Mouse (Mus musculus) embryo, embryonic 10.5 days (tissue): ENCODE results near the gene Pcx.

Source experiments
- DNase-seq: peaks from one replicate; pipeline ENCODE4 v3.0.0-alpha.2; 2015; ENCODE audit warnings: low spot score

Pcx gene

DNA sequence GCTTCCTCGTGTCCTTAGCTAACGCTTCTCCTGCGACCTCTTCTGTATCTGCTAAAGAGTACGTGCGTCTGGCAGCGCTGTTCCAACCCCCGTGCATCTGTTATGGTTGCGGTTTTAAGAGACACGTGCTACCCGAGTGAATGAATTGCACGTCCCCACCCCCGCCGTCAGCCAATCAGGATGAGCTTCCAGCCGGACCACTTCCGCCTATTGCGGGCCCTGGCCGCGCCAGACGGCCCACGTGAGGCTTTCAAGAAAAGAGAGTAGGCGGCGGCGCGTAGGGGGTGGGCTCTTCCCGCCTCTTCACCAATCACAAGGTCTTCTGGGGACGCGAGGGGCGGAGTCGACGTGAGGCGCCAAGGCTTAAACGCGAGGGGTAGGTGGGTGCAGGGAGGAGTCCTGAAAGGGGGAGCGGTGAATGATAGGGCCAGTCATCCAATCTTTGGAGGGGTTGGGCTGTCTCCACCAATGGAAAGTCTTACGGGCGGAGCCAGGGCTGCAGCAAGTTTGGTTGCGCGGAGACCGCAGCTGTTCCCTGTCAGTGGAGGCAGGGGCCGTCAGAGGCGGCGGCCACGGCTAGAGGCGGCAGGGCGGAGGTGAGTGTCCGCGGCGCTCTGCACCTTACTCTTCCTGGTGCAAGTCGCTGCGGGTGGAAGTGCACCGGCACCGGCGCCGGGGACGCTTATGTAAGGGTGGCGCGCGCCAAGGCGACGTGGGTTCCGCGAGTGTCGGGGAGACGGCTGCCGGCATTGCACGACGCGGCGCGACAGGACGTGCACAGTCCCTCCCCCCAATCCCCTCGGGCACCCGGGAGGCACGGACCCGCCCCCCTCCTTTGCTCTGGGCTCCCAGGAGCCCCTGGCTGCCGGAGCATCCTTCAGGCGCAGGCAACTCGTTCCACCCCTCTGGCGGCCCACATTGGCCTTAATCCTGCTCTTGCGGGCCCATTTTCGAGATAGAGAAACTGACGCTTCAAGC lies at the start of gene Pcx:
Gene Pcx, plus strand, starts transcription at position 487 of the 978 bp plus-strand sequence.
- DNase-seq = peak; percentile 100

GRCm38 (mm10) chr19:4461981-4462380 lies 48.3 kb upstream of the Pcx start:
- no peak for DNase-seq

DNA sequence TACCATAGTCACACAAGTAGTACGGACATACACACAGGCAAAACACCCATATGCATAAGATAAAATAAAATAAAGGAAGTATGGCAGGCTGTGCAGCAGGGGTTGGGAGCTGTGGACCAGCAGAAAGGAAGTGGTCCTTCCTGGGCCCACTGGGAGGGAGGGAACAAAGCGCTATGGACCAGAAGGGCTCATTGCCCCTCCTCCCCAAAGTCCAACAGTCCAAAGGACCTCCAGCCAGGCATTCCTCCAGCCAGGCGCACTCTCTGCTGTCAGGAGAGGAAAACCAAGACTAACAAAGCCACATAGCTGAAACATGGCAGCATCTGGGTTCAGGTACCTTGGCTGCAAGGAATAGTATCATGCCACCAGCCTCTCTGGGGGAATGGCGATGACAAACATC lies 45.6 kb upstream of the Pcx start:
- no peak for DNase-seq

DNA sequence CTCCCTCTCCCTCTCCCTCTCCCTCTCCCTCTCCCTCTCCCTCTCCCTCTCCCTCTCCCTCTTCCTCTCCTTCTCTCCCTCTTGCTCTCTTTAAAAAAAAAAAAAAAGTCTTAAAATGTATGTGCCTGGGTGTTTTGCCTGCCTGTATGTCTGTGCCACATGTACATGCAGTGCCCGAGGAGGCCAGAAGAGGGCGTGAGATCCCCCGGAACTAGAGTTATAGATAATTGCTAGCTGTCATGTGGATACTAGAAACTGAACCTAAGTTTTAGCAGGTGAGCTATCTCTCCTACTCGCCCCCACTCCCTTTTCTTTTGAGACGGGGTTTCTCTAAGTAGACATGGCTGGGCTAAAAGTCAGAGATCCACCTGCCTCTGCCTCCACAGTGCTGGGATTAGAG lies 41.9 kb upstream of the Pcx start:
- no peak for DNase-seq

DNA sequence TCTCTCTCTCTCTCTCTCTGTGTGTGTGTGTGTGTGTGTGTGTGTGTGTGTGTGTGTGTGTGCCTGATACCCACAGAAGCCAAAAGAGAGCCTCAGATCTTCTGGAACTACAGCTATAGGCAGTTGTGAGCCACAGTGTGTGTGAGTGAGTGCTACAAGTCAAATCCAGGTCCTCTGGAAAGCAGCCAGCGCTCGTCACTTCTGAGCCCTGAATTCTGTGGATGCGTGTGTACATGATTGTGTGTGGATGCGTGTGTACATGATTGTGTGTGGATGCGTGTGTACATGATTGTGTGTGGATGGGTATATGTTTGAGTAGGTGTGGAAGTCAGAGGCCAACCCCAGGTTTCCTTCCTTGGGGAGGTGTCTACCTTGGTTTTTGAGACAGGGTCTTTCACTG lies 36.7 kb upstream of the Pcx start:
- DNase-seq = no peak

DNA sequence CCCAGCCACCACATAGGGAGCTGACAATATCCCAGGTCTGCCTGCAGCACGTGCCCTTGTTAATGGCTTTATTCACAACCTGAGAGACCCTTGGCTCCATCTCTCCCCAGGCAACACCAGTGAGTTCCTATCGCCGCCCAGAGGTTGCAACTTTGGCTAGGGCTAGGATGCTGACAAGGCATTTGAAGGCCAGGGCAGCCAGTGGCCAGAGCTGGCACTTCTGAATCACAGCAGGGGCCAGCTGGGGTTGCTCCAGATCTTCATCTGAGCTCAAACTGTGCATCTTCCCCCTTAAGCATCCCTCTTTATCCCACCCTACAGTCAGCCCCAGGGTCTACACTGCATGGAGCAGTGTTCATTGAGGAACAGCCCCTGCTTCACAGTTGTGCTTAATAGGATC lies 35.5 kb upstream of the Pcx start:
- DNase-seq = no peak

- no peak for DNase-seq
Observed at GRCm38 (mm10) chr19:4475224-4475925, 34.9 kb upstream of the Pcx start.

DNA sequence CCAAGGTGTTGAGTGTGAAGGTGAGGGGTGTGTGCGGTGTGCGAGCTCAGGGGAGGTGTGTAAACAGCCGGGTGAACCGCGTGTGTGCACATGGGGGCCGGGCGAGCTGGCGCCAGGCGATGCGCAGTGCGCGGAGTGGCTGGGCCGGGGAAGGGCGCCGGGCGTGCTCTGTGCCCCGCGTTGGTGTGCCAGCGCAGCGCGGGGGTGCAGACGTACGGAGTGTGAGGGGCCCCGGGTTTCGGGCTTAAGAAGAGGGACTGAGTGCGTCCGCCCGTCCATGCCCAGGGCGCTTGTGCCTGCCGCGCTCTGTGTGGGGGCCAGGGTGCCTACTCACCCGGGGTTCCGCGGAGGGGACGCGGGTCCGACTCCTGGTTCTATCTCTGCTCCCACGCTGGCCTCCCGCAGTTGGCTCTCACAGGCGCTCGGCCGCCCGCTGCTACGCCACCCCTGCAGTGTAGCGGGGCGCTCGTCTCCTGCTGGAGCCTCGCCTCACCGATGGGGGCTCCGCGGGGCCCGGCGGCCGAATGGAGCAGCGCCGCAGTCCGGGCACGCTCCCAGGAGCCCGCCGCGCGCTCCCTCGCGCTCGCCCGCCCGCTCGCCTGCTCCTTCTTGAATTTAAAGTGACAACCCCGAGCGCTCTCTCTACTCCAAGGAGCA lies 33.5 kb upstream of the Pcx start:
- peak; percentile 49 for DNase-seq

DNA sequence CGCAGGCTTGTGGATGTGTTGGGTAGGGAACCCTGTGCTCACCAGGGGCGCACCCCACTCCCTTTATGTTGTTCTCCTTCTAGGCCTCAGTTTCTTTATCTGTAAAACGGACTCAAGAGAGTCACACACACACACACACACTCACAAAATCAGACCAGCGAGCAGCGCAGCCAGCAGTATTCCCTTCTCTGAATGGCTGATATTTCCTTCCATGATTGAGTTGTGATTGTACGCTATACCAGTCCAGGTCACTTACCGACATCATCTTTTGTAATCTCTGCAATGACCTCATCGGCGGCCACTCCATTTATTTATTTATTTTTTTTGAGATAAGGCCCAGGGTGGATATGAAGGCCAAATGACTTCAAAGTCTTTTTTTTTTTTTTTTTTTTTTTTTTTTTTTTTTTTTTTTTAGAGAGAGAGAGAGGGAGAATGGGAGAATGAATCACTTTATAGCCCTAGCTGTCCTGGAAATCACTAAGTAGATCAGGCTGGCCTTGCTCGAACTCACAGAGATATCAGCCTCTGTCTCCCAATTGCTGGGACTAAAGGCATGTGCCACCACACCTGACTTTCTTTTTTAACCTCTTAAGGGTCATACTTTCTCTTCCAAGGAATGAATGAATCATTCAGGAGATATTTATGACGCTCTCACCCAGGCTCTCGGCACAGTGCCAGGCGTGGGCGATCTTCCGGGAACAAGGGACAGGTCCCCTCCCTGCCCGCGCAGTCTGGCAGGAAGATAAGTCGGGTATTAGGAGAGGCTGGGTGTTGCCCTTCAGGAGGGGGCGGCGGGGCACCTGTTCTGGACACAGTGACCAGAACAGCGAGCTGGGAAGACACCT lies 32.7 kb upstream of the Pcx start, which contains the start of gene Syt12:
Gene Syt12, minus strand, starts transcription at position 103 of the 845 bp plus-strand sequence.
- no peak for DNase-seq

- peak; percentile 49 for DNase-seq
Observed at GRCm38 (mm10) chr19:4478190-4478516, 32.1 kb upstream of the Pcx start.

DNA sequence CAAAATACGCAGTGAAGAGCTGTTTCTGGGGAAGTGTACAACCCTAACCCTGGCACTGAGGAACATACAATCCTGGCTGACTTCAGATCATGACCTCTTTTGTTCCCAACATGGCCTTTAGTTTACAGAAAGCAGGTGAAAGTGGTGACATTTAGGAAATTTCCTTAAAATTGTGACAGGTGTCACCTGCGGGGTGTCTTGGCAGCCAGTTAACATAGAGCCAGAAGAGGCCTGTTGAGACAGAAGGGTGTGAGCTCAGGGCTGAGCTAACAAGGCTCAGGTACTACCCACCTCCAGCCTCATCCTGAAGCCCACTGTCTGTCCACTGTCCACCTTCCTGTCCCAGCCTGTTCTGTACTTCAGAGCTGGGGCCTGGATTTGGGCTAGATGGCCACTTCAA lies 30.2 kb upstream of the Pcx start:
- DNase-seq = no peak

GRCm38 (mm10) chr19:4481326-4481725 lies 28.9 kb upstream of the Pcx start:
- no peak for DNase-seq

- DNase-seq = no peak
Observed at GRCm38 (mm10) chr19:4482111-4482859, 28.0 kb upstream of the Pcx start.

DNA sequence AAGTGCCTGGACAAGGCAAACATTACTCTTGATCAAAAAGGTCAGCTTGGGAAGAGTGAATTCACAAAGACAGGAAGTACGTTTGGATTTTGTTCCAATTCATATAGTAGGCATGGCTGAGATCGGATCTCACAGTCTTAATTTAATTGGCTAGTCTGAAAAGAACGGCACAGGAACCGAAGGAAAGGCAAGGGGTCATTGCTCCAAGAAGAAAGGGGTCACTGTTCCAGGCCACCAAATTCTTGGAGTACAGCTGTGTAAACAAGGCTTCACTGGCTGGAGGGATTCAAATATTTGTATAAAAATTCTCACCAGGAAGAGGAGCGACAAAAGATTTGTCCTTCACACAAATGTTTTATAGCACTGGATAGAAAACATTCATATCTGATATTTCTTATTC lies 25.3 kb upstream of the Pcx start:
- peak; percentile 67 for DNase-seq

DNA sequence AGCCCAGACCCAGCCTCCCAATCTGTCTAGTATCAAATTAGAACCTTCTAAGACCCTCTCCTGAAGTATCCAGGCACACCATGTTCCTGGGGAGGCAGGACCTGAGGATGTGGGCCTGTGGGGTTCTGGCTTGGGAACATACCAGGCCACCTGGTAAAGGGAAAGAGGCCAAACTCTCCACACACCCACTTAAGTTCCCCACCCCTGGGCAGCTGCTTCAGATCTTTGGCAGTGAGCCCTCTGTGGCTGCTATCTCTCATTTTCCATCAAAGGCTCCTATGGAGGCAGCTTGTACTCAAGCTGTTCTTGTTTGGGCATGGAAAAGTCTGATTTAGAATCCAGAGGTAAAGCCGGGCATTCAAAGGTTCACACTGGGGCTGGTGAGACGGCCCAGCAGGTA lies 22.4 kb upstream of the Pcx start:
- no peak for DNase-seq

- no peak for DNase-seq
Observed at GRCm38 (mm10) chr19:4491080-4491695, 19.1 kb upstream of the Pcx start.

GRCm38 (mm10) chr19:4492526-4493296 lies 17.6 kb upstream of the Pcx start:
- no peak for DNase-seq

GRCm38 (mm10) chr19:4494707-4495106 lies 15.6 kb upstream of the Pcx start:
- DNase-seq = no peak

DNA sequence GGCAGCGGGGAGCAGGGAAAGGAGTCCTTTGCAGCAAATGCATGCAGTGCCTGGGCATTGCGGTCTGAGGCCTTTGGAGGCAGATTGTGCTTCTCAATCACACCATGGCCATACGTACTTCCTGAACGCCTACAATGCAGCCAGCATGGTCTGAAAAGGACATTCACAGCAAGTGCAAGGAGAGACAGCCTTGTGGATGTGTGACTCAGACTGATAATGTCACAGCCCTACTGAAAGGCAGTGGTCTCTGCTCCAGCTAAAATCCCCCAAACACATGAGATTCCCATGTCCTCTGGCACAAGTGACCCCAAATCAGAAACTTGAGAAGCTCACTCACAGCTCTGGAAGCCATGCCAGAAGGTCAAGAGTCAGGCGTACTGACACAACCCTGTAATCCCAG lies 14.5 kb upstream of the Pcx start:
- no peak for DNase-seq
